Mouse (Mus musculus): Measurements from ENCODE around the gene Acr.

DNA sequence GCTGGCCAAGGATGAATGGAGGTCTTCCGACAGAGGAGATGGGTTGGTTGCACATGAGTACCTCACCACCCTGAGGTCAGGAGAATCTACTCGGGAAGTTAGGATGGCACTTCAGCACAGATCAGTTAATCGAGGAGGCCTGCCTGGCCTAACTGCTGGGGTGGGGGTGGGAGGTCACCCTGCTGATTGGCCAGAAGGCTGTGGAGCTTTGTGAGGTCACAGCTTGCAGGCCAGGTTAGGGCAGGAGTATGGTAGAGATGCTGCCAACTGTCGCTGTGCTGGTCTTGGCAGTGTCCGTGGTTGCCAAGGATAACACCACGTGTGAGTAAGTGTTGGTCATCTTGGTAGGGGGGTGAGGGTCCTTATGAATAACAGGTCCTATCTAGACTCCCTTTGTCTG lies at the start of gene Acr:
- TF ChIP-seq CTCF (IDR thresholded peaks at IDR 0.05; ENCODE audit: extremely low read depth, insufficient read length, insufficient replicate concordance, low read depth, low read length) (no peak), POLR2A (IDR thresholded peaks at IDR 0.05; ENCODE audit: low read depth, low read length) (no peak)
